Mouse (Mus musculus) heart, adult 8-10 months (tissue): ENCODE measurements at regions not wholly inside any gene's neighbourhood (a gene's known extent, or its start where the extent isn't known, plus 50 kb on each side); places are given as distances from the start of the nearest gene placed in this dataset.

Source experiments
- DNase-seq: peaks from one replicate; pipeline ENCODE4 v3.0.0; 2022; ENCODE audit warnings: low spot score

DNA sequence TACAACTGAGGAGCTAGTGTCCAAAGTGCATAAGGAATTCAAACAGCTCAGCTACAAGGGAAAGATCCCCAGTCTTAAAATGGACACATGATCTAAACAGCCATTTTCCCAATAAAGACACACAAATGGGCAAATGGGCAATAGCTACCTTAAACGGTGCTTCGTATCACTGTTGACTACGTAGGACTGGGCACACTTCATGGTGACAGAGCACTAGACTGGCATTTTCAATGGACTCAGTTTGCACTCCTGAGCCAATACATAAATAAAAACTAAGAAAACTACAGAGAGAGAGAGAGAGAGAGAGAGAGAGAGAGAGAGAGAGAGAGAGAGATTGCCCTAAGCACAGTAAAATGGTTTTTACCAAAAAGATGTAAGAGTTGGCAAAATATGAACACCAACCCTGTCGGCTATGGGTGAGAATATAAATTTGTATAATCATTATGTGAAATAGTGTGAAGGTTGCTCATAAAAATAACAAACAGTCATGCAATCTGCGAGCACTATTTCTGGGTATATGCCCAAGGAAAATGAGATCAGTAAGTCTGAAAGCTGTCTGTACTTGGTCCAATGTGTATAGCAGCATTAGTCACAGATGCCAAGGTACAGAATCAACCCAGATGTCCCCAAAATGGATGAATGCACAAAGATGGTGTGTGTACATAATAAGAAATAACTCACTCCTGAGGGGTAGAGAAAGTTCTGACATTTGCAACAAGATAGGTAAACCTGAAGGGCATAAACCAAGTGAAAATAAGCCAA is 312.9 kb upstream of the Clec14a start:
- DNase-seq: no peak

DNA sequence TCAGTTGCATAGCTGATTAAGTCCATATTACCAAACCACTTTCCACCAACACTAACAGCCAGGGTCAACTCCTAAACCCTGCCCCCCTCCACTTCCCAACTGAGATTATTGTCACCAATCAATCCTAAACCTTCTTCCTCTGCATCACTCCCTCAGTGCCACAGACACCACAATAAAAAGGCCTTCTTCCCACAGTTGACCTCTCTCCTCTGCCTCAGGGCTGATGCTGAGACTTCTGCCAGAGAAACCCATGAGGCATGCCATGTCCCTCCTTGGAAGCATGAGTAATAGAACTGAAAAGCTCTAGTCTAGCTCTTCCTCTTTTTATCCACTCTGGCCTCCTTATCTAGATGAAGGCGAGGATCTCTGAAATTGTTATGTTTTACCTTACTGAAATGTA is 300.0 kb upstream of the Clec14a start:
- DNase-seq: no peak

DNA sequence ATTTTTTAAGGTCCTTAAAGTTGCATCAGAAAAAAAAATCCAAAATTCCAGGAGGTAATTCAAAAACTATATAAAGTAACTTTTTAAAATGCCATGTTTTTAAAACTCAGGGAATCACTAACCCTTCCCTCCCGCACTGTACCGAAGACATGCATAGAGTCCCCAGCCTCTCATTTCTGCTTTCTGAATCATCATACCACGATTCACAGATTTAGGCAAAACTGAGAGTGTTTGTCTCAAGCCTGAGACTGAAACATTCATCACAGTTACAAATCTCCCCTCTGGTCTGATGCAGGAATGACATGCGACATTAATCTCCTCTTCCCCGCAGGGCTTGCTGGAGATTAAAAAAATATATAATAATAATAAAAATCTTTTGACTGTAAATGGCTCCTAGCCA is 291.8 kb upstream of the Clec14a start:
- DNase-seq: no peak

DNA sequence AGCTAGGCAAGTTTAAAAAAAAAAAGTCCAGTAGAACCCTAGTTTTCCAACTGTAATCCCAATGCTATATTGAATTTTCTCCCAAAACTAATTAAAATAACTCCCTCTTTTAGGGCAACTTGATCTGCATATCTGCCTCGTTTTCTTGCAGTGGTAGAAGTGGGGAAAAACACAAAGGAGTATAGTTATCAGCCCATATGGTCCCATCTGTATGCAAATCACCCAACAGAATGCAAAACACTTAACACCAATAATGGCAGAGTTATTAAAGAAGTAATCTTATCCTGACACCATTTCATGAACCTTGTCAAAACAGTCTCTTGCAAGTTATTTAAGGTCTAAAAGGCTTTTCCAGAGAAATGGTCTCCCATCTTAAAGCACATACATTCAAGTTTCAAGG is 290.7 kb upstream of the Clec14a start:
- no peak for DNase-seq

DNA sequence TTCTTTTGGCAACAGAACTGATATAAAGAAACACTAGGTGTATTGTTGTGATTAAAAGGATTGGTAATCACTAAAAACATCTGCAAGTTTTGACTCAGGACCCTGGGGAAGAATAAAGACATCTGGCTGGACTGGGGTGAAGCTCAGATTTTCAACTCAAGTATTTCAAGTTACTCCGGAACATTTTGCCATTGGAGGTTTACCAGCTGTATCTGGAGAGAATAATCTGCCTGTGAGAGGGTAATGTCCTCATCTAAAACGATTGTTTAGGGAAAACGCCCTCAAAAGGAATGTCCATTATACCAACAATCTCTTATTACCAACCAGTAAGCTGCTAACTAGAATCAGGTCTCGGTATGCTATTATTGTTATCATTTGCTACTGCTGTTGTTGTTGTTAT is 288.2 kb upstream of the Clec14a start:
- DNase-seq: no peak

DNA sequence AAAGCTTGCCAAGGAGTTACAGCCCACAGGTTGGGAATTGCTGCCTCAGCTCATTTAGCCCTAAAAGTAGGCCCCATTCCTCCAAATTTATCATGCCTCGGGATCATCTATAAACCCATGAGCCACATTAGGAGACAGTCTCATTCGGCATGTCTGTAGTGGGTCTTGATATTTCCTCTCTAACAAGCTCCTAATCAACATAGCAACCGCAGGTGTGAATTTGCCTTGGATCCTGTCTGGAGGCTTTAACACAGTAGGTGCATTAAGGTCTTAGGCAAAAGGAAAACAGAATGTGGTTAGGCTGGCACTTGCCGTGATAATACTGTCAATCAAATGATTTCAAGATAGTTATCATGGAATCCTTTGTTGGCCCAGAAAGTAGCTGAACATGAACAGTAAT is 287.7 kb upstream of the Clec14a start:
- no peak for DNase-seq

DNA sequence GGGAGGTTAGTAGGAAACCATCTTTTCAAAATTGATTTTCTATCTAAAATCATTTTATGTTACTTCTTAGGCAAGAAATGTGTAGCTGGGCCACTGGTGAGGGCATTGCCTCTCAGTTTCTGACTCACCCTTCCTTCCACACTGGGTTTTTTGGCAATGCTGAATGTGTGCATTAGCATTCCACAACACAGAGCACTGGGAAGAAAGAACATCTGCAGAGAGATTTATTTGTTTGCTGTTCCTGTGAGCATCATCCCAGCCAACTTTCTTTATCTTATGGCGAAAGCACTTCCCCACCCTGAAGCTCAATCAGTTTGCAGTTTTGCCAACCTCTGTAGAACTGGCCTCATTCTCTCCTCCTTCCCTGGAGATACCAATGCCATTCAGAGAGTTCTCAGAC is 287.0 kb upstream of the Clec14a start:
- no peak for DNase-seq

DNA sequence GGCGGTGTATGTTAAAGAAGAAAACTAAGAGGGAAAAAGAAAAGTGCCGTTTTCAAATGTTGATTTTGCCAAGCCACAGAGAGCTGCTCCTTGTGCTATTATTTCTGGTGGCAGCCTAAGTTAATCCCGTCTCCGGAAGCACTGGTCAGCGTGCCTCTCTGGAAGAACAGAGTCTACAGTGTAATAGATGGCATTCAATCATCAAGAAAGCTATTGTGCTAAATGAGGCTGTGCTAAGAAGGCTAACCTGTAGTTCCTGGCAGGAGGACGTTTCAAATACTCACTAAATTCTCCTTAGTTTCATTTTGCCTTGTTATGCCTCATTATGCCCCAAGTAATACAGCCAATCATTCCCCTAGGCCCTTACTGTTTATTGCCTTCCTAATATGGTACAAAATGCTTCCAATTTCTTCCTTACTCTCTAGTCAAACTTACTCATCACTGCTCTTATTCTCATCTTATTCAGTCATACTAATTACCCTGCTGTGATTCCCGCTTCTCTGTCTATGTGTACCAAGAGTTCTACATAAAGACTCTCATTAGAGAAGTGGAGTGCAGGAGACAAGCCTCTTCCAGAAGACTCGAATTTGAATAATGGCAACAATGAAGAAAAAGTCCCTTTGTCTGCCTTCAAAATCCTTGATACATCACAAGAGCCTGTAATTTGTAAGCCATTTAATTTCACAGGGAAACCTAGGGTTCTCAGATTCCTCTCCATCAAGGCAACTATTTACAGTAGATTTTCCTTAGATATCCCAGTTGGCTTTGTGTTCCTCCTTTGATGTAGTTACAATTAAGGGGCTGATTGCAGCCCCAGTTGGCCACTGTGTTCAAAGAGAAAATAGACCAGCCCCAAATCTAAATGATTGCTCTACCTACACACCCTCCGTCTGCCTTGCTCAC is 282.0 kb upstream of the Clec14a start:
- DNase-seq: no peak

DNA sequence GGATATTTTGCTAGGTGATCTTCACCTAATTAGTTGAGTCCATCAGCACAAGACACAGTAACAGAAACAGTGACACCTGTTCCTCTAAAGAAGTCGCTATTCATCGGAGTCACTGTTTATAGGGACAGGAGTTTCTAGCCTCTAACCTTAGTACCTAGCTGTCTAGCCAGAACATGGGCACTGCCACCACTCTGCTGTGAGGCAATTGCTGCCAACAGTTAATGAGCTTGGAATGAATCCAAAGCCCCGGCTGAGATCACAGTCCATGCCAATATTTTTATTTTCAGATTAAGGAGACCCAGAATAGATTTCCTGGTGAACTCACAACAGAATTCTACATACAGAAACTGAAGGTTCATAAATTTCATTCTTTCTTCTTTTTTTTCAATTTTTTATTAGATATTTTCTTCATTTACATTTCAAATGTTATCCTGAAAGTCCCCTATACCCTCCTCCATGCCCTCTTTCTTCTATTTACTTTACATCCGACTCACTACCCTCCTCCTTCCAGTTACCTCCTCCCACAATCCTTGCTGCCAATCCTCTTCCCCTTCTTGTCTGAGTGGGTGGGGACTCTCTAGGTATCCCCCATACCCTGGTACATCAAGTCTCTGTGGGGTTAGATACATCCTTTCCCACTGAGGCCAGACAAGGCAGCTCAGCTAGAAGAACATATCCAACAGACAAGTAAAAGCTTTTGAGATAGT is 276.9 kb upstream of the Clec14a start:
- DNase-seq: peak; percentile 58

DNA sequence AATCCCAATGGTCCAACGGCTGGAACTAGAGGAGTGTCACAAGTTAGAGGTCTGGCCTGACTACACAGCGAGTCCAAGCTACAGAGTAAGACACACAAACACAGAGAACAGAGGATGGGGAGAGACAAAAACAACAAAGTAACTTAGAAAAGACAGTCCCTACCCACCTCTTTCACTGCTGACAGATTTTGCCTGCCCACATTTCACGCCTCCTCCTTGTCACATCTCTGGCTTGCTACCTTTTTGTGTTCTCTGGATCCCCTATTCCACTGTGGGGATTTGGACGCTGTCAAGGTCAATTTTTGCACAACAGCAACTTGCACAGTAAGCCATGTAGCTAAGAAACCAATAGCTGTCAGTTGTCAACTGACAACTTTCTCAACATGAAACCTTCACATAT is 275.8 kb upstream of the Clec14a start:
- DNase-seq: no peak

DNA sequence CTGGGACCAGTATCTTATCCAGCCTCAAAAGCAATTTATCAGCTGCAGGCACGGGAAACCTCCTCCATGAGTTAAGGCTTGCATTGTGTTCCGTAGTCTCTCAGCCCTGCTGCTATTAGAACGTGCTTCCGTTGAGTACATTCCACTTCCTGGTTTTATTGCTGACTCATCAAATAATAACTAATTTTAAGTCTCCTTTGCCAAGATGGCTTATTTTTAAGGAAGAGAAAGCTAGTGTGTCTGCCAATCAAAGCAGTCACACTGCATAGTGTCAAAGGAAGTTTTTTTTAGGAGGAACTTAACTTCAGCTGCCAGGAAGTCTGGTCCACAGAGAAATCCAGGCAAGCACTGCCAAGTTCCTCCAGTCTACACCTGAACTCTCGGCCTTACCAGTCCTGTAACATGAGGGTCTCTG is 269.2 kb upstream of the Clec14a start:
- peak; percentile 69 for DNase-seq

DNA sequence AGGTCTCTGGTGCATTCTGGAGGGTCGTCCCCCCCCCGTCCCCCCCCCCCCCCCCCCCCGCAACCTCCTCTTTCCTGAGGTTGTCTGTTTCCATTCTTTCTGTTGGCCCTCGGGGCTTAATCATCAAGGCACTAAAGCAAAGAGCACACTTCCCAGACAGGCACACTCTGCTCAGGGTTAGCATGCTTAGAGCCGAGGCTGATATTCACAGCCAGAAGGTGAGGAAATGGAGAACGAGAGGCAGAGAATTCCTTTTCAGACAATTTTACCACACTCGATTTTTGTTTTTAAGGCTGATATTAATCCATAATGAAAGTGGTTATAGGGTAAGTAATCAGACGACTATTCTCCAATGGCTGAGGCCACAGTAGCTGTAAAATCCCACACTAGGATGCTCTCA is 268.7 kb upstream of the Clec14a start:
- no peak for DNase-seq

DNA sequence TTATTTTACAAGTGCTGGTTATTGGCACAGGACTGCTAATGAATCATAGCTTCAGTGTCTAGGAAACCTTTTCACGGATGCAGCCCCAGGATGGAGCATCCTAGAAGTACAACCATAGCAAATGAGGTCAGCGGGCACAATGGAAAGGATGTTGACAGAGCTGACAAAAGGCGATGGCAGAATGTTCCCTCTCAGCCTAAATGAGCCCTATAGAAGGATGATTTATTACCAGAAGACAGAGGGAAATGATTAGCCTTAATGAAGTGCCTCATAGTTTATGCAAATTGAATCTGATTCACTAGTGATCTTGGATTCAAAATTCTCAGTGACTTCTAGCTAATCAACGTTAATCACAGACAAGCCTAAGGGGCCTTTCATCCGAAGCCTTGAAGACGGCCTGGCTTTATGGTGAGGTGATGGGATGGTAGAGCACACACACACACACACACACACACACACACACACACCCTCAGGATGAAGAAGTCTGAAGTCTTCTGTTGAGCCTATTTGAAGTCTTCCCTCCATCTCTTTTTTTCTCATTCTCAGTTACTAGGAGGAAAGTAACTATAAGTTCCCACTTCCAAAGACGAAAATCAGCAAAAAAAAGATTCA is 267.4 kb upstream of the Clec14a start:
- no peak for DNase-seq

DNA sequence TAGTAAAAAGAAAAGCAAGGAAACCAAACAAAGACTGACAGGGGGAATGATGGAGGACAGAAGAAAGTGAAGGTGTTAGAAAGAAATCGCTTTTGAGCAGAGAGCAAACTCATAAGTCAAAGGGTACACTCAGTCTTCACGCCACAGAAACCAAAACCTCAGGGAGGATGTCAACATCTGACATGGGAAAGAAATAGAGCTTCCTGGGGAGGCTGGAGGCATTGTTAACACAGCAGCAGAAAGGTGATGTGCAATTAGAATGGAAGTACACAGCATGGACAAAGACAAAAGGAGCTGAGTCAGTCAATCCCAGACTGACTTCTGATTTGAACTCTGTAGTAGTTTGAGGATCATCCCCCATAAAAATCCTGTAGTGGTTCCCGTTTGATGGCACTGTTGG is 261.2 kb upstream of the Clec14a start:
- DNase-seq: no peak

DNA sequence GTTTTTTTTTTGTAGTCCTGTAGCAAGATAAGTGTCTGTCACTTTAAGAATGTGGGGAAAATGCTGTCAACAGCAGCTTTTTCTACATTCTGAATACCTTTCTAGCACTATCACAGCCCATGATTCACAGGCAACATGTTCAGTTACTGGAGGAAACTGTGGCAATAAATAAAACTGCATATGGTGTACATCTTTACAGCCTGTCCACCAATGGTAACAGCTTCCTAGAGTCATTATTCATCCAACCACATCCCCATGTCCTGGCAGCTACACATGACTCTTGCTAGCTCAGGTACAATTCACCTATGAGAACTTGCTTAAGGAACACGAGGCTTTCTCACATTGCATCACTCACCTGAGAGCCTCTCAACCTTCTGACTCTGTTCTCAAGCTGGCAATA is 247.7 kb upstream of the Clec14a start:
- no peak for DNase-seq

DNA sequence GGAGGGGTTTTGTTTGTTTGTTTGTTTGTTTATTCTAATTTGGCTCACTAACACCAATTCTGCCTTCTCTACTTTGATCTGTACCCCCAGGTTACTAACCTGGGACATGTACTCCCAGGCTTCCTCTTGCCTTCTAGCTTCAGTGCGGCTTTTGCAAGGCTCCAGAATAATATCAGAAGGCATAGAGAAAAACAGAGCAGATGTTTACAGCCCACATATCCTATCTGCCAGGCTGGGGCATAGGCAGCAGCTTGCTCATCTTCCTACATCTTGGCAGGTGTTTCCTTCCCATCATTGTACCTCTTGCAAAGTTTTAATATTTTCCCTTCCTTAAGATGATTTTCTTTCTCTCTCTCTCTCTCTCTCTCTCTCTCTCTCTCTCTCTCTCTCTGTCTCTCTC is 244.9 kb upstream of the Clec14a start:
- DNase-seq: no peak

DNA sequence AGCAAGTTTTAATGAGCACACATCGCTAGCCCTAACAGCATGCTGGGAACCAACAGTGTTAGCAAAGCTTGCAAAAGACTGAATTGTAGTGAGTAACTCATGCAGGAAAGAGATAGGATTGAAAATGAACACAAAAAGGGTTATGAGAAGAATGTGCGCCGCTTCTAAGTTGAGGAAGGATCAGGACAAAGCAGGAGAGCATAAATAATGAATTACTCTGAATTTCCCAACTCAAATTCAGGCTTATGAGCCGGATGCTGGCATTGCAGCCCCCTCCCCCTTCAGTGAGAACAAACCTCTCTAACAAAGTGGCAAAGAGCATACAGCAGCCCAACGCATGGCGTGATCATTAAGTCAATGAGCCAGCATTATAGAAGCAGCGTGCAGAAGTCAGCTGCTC is 243.6 kb upstream of the Clec14a start:
- no peak for DNase-seq

DNA sequence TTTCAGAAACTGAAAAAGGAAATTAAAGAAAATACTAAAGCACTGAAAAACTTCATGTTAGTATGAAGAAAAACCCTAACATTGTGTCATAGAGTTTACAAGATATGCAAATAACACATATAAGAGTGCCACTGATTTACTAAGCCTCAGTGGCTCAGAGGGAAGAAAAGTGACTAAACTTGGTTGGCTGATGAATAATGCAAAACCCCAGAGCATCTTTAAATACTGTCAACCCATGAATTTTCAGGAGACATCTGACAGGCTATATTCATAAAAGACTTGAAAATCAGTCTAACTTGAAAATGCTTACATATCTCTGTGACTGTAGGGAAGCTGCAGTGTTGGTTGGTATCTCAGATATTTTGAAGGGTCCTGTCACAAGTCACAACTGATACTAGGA is 235.2 kb upstream of the Clec14a start:
- no peak for DNase-seq

DNA sequence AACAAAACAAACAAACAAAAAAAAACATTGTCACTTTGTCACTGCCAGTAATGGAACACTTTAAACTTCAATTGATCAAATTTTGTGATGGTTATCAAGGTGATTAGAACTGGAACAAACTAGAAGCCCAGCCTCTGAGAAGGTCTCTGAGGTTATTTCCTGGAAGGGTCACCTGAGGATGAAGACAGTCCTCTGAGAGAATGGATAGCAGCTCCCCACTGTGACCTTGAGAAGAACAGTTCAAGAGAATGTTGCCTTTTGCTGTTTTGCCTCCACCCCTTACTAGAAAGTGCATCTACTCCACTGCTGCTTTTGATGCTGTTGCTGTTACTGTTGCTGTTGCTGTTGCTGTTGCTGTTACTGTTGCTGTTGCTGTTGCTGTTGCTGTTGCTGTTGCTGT is 205.1 kb upstream of the Clec14a start:
- no peak for DNase-seq

DNA sequence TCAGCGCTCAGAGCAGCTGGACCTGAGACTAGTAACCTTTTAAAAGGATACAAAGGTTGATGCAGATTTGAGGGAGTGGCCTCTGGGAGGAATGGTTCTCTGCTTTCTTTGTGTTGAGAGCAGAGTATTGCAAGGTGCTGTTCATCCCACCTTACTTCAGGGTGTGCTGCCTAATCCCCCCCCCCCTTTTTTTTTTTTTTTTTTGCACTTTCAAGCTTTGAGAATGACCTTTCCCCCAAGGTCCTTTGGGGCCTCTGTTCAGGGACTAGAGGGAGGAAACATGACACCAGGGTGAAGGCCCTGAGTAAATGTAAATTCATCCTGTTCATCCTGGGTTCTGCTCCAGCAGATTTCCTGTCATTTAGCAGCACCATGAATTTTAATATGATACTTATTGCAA is 204.4 kb upstream of the Clec14a start:
- no peak for DNase-seq

DNA sequence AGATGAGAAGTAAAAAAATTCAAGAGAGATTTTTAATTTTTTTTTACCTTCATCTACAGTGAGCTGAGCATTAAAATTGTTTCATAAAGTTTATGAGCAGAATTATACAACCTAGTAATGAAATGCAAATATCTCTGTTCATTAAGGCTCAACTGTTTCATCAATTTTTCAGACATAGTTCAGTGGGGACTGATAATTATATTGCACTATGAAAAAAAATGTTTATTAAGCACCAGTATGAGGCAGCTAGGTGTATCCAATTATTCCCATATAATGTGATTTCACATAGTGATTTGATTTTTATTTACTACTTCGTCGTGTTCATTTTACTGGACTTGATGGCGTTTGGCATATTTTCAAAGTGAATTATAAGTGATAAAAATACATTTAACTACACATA is 191.4 kb upstream of the Clec14a start:
- no peak for DNase-seq

DNA sequence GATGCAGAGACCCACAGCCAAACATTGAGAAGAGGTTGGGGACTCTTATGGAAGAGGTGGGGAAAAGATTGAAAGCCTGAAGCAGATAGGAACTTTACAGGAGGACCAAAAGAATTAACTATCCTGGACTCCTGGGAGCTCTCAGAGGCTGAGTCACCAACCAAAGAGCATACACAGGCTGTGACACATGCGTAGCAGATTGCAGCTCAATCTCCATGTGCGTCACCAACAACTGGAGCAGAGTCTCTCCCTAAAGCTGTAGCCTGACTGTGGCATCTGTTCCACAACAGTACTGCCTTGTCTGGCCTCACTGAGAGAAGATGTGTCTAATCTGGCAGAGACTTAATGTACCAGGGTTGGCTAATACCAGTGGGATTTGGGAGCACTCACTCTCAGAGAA is 185.7 kb upstream of the Clec14a start:
- no peak for DNase-seq
